Mouse (Mus musculus) ovary, adult 2 months (tissue): ENCODE measurements around the gene Prkag1. TPM values are rescaled to one million over a fixed set of nuclear protein-coding genes. Genes with fewer than 3 reads are reported as not detected.

ENCODE experiments used
- polyA plus RNA-seq: library from polyadenylated mRNA; depleted of rRNA; stranded (reverse); fragments of >200 nt; gene quantifications from 2 replicates; pipeline ENCODE4 v1.2.3, GENCODE M21; 2012; rRNA removed

Prkag1 gene
- polyA plus RNA-seq = 51.7 and 70.0 TPM in 2 replicates

GRCm38 (mm10) chr15:98830736-98831683 is at the start of gene Prkag1:
Prkag1 (minus strand) TSS chr15:98831521.

GRCm38 (mm10) chr15:98871070-98871915 is 40.0 kb upstream of the Prkag1 start, which contains the start of gene Kmt2d:
Kmt2d (minus strand) TSS chr15:98871204.

DNA sequence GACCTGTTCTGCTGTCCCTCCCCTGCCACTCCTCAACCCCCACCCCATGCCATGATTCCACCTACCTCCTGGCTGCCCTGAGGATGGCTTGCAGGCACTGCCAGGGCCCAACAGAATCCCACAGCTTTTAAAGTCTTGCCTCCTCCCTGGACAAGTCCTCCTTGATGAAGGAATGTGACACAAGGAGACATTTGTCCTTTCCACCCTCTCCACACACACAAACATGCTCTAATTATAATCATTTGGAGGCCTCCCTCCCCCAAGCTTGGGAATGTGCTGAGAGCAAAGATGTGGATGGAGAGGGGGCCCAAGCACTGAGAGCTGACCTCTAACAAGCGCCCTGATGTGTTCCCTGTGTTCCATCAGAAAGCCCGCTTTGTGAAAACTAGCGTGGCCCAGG is 21.9 kb downstream of the Prkag1 start, which contains the start of gene Ddn:
Ddn (minus strand) TSS at position 101 of the 400 bp plus-strand sequence.

GRCm38 (mm10) chr15:98789661-98790535 is 41.4 kb downstream of the Prkag1 start, which contains the start of gene Wnt1:
Wnt1 (plus strand) TSS chr15:98789857.

GRCm38 (mm10) chr15:98777762-98778161 is 53.6 kb downstream of the Prkag1 start, which contains the start of gene Wnt10b:
Wnt10b (minus strand) TSS chr15:98778150.

Other genes with a start within 250 kb of the Prkag1 start
- gene Adcy6, start 221.4 kb downstream of the Prkag1 start, polyA plus RNA-seq = 92.3 and 95.3 TPM in 2 replicates
- gene Cacnb3, start 200.7 kb downstream of the Prkag1 start, polyA plus RNA-seq = 122 and 125 TPM in 2 replicates
- gene Ddx23, start 168.6 kb downstream of the Prkag1 start, polyA plus RNA-seq = 36.2 and 37.9 TPM in 2 replicates
- gene Rnd1, start 154.1 kb downstream of the Prkag1 start, polyA plus RNA-seq = 2.1 and 2.6 TPM in 2 replicates
- gene Ccdc65, start 123.3 kb downstream of the Prkag1 start, polyA plus RNA-seq = 6.3 and 7.8 TPM in 2 replicates
- 28.3 and 37.1 TPM in 2 replicates for gene Fkbp11, start 103.3 kb downstream of the Prkag1 start, polyA plus RNA-seq
- gene Arf3, start 68.3 kb downstream of the Prkag1 start, polyA plus RNA-seq = 143 and 148 TPM in 2 replicates
- gene Wnt10b, start 53.4 kb downstream of the Prkag1 start, polyA plus RNA-seq = 104 and 226 TPM in 2 replicates
- 0.14 and 0.35 TPM in 2 replicates for gene Wnt1, start 41.7 kb downstream of the Prkag1 start, polyA plus RNA-seq
- gene Ddn, start 22.0 kb downstream of the Prkag1 start, polyA plus RNA-seq = 0.07 TPM in 1 of 2 replicates, not detected in the other
- gene Kmt2d, start 39.7 kb upstream of the Prkag1 start, polyA plus RNA-seq = 33.6 and 36.2 TPM in 2 replicates
- gene Rhebl1, start 63.0 kb upstream of the Prkag1 start, polyA plus RNA-seq = 5.6 and 7.7 TPM in 2 replicates
- 31.3 and 36.8 TPM in 2 replicates for gene Dhh, start 67.0 kb upstream of the Prkag1 start, polyA plus RNA-seq
- 185 and 201 TPM in 2 replicates for gene Lmbr1l, start 86.7 kb upstream of the Prkag1 start, polyA plus RNA-seq
- 2,787 and 3,874 TPM in 2 replicates for gene Tuba1b, start 103.0 kb upstream of the Prkag1 start, polyA plus RNA-seq
- 283 and 558 TPM in 2 replicates for gene Gm49450, start 122.0 kb upstream of the Prkag1 start, polyA plus RNA-seq
- 629 and 682 TPM in 2 replicates for gene Tuba1a, start 122.2 kb upstream of the Prkag1 start, polyA plus RNA-seq
- 237 and 310 TPM in 2 replicates for gene Tuba1c, start 198.4 kb upstream of the Prkag1 start, polyA plus RNA-seq
- gene Prph, start 223.7 kb upstream of the Prkag1 start, polyA plus RNA-seq = 3.1 and 5.7 TPM in 2 replicates
- gene Troap, start 243.1 kb upstream of the Prkag1 start, polyA plus RNA-seq = 11.9 and 18.1 TPM in 2 replicates